Mouse (Mus musculus) liver, adult 2 months (tissue): Measurements from ENCODE around the gene Rsbn1. TPM values are rescaled to one million over a fixed set of nuclear protein-coding genes. Genes with fewer than 3 reads are reported as not detected.
A peak's percentile ranks its signal among the peaks of the same experiment; 100 is the strongest.

ENCODE experiments used
- DNase-seq: peaks from one replicate; pipeline ENCODE4 v3.0.0-alpha.2; 2011; ENCODE audit warnings: low read depth, low spot score; ENCODE audit errors: extremely low read depth
- H3K27ac ChIP-seq: fragments of 200-500 bp; replicated peaks from 2 replicates; pipeline ENCODE4 v1.5.1; 2012; ENCODE audit warnings: low read depth, mild to moderate bottlenecking, control low read depth, inconsistent platforms, low read length; ENCODE audit not compliant: insufficient read depth
- H3K27me3 ChIP-seq: fragments of 200-500 bp; 2 replicates; pipeline ENCODE4 v1.6.1; 2012; ENCODE audit warnings: mild to moderate bottlenecking, moderate library complexity, low read length, inconsistent platforms; ENCODE audit not compliant: control insufficient read depth, insufficient read depth
- H3K36me3 ChIP-seq: fragments of 200-500 bp; 2 replicates; pipeline ENCODE4 v1.6.1; 2012; ENCODE audit warnings: low read length, inconsistent platforms; ENCODE audit not compliant: control insufficient read depth, insufficient read depth
- H3K4me1 ChIP-seq: fragments of 200-500 bp; 2 replicates; pipeline ENCODE4 v1.6.1; 2011; ENCODE audit warnings: low read length; ENCODE audit not compliant: control insufficient read depth, insufficient read depth
- H3K4me3 ChIP-seq: fragments of 200-500 bp; 2 replicates; pipeline ENCODE4 v1.5.1; 2011; ENCODE audit warnings: low read depth, mild to moderate bottlenecking, control low read depth, low read length, moderate library complexity; ENCODE audit not compliant: insufficient read depth
- H3K79me2 ChIP-seq: fragments of 200-500 bp; 2 replicates; pipeline ENCODE4 v1.6.1; 2012; ENCODE audit warnings: inconsistent platforms, mild to moderate bottlenecking, low read length, moderate library complexity; ENCODE audit not compliant: control insufficient read depth, insufficient read depth
- H3K9ac ChIP-seq: fragments of 200-500 bp; 2 replicates; pipeline ENCODE4 v1.6.1; 2012; ENCODE audit warnings: low read depth, mild to moderate bottlenecking, control low read depth, inconsistent platforms, low read length
- CTCF ChIP-seq: fragments of 200-500 bp; IDR thresholded peaks from 2 replicates; pipeline ENCODE4 v1.5.1; 2011; ENCODE audit warnings: low read depth, low read length, control low read depth
- POLR2A ChIP-seq: fragments of 200-500 bp; IDR thresholded peaks from 2 replicates; pipeline ENCODE4 v1.6.1; 2011; ENCODE audit warnings: low read length, control low read depth; ENCODE audit not compliant: insufficient read depth; ENCODE audit errors: extremely low read depth
- WGBS: fragments of 180-500 bp; shearing (Covaris S2); methylation state at CpG from one replicate; pipeline ENCODE4 v1.1.7; 2018; 5-methylcytosine and 5-hydroxymethylcytosine counted together
- polyA plus RNA-seq: library from polyadenylated mRNA; depleted of rRNA; stranded (reverse); fragments of >200 nt; gene quantifications from 2 replicates; pipeline ENCODE4 v1.2.3, GENCODE M21; 2012
- total RNA-seq: library from RNA; depleted of rRNA; stranded (reverse); fragments of >200 nt; gene quantifications from 2 replicates; pipeline ENCODE4 v1.2.3, GENCODE M21; 2014

Gene Rsbn1
- total and polyA plus RNA-seq, 2 experiments: 1.1 to 7.1 TPM

DNA sequence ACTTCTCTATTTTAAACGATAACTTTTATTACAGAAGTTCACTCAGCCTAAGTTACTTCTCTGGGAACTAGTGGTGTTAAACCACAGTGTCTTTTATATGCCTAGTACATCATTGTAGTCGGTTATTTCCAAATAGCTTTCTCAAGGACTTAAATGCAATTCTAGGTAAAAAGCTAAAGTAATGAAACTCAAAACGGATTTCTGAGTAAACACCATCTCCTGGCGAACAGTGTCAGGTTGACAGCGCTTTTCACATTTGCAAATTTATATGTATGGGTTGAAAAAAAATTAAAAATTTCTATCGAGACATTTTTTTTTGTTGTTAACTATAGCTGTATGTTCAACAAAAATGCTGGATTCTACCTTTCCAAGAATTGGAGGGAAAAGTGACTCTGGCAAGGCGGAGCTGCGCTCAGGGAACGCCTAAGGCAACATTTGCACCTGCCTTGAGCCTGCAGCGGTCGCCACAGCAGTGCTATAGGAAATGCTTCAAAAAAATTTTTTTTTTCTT lies 414 bp upstream of the Rsbn1 start:
- Histone ChIP-seq H3K27me3 (no peaks in the 10 kb centered on the region), H3K27ac (peak overlapping the region; percentile 49; the same call in 1 of the 2 replicates), H3K36me3 (no peaks in the 10 kb centered on the region), H3K9ac (no peak overlapping the region), H3K4me1 (peaks cover 6% of the 10 kb centered on the region; the same call in 1 of the 2 replicates), H3K79me2 (peaks cover 10% of the 10 kb centered on the region; the same call in 1 of the 2 replicates), H3K4me3 (peak overlapping the region; percentile 99)
- 2% methylated on average over 11 of the region's 11 CpGs for WGBS
- DNase-seq: peak; percentile 34
- TF ChIP-seq POLR2A (no peak), CTCF (no peak)

DNA sequence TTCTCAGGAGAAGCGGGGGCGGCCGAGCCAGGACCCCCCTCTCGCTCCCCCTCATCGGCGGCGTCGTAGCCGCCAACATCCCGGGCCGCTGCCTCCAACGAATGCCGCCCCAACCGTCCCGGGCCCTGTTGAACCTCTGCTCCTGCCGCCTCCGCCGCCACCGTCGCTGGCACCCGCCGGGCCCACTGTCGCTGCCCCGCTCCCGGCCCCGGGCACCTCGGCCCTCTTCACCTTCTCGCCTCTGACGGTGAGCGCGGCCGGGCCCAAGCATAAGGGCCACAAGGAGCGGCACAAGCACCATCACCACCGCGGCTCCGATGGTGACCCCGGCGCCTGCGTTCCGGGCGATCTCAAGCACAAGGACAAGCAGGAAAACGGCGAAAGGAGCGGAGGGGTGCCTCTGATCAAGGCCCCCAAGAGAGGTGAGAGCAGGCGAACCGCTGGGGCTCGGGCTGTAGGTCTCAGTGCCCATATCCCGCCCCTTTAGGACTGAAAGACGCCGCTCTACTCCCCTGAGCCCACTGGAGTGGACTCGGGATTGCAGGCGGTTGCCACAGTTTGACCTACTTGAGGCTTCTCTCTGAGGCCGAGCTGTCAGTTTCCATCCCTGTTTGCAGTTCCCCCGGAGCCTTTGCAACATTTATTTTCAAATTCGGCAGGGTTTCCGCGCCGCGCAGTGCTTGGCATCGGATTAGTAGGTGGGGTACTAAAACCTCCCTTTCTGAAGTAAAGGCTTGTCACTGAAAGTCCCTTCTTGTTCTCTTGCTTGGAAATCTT lies 1.0 kb downstream of the Rsbn1 start:
- Histone ChIP-seq H3K79me2 (peaks cover 10% of the 10 kb centered on the region; the same call in 1 of the 2 replicates), H3K27ac (peak overlapping the region; percentile 72), H3K4me1 (peaks cover 6% of the 10 kb centered on the region), H3K27me3 (no peaks in the 10 kb centered on the region), H3K36me3 (no peaks in the 10 kb centered on the region), H3K9ac (peak overlapping the region; percentile 97), H3K4me3 (peak overlapping the region; percentile 99)
- WGBS: under 1% methylated on average over 60 of the region's 60 CpGs
- peak; percentile 58 for DNase-seq
- TF ChIP-seq POLR2A: no peak
- no peak for TF ChIP-seq CTCF

DNA sequence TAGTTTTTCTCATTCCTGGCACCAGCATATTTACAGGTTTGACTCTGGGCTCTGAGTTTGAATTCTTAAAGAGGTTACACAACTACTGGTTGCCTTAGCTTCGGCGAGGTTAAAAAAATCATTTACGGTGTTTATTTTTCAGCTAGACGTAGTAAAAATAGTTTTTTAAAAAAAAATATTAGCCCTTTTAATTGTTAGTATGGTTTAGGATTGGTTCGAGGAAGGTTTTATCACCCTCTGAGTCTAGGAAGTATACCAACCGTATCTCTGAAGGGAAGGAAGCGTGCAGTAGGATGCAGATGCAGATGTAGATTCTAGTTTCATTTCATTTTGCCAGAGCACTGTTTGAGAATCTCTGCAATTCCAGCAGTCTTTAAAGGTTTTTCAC lies 1.6 kb downstream of the Rsbn1 start:
- Histone ChIP-seq H3K79me2 (peaks cover 13% of the 10 kb centered on the region; the same call in 1 of the 2 replicates), H3K36me3 (no peaks in the 10 kb centered on the region), H3K4me3 (peak overlapping the region; percentile 99), H3K27ac (peak overlapping the region; percentile 72), H3K27me3 (no peaks in the 10 kb centered on the region), H3K4me1 (peaks cover 9% of the 10 kb centered on the region), H3K9ac (peak overlapping the region; percentile 97)
- no peak for TF ChIP-seq CTCF
- no peak for DNase-seq
- under 1% methylated on average over 7 of the region's 7 CpGs for WGBS

DNA sequence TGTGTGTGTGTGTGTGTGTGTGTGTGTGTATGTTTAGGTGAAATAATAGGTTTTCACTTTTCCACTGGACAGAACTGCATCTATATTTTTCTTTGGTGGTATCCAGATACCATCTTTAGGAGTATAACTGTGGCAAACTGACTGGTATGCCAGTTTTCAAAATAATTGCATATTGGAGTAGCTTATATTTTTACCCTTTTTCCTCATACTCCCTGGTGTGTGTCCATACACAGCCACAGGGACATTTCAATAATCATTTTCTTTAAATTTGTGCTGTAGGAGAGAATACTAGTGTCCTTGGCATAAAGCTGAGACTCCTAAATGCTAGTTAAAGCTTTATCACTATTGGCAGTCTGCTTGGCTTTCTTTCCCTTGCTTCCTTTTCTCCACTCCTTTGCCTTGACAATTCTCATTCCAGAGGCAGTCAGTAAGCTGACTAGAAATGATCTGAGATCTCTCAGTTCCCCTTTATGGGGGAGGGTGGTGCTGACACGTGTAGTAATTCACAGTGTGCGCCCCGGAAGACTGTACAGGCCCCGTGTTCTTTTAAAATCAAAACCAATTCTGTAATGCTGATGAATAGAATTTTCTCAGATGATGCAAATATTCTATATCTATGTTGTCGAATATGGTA lies 2.4 kb downstream of the Rsbn1 start:
- no peak overlapping the region for H3K27ac ChIP-seq
- WGBS: 34% methylated on average over 5 of the region's 5 CpGs

DNA sequence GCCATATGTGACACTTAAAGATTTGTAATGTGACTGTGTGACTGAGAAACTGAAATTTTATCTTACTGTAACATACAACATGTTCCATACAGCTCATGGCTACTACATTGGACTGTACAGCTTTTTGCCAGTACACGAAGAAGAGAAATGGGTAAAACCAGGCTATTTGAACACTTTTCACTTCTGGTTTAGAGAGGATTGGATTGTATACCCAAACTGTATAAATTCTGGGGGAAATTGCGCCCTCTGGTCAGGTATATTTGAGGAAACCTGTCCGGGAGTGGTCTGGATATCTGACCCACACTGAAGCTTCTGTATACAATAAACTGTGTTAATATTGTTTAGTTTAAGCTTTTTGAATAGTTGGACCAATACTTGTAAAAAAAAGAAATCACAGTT lies 2.9 kb downstream of the Rsbn1 start:
- Histone ChIP-seq H3K79me2 (peaks cover 13% of the 10 kb centered on the region; the same call in 1 of the 2 replicates), H3K27ac (no peak overlapping the region), H3K9ac (no peak overlapping the region), H3K27me3 (no peaks in the 10 kb centered on the region), H3K4me3 (no peak overlapping the region; the same call in 1 of the 2 replicates), H3K4me1 (peaks cover 9% of the 10 kb centered on the region), H3K36me3 (no peaks in the 10 kb centered on the region)
- no peak for DNase-seq
- TF ChIP-seq POLR2A: no peak
- no peak for TF ChIP-seq CTCF
- 54% methylated on average over 3 of the region's 3 CpGs for WGBS

More for the DNA sequence above, 2.4 kb downstream of the Rsbn1 start:
- Histone ChIP-seq H3K79me2 (peaks cover 13% of the 10 kb centered on the region; the same call in 1 of the 2 replicates), H3K27me3 (no peaks in the 10 kb centered on the region), H3K9ac (no peak overlapping the region), H3K36me3 (no peaks in the 10 kb centered on the region), H3K4me1 (peaks cover 9% of the 10 kb centered on the region), H3K4me3 (no peak overlapping the region; the same call in 1 of the 2 replicates)
- TF ChIP-seq POLR2A (no peak), CTCF (no peak)
- peak; percentile 14 for DNase-seq
